Mouse (Mus musculus): ENCODE measurements around the gene Pebp1. TPM values are rescaled to one million over a fixed set of nuclear protein-coding genes. Genes with fewer than 3 reads are reported as not detected.
A peak's percentile ranks its signal among the peaks of the same experiment; 100 is the strongest.

Gene Pebp1
- polyA plus RNA-seq, 1 experiment from 2014 or later = 1,043 TPM

GRCm38 (mm10) chr5:117251763-117252162, 35.7 kb downstream of the Pebp1 start:
- Histone ChIP-seq H3K36me3 (peaks cover 63% of the 10 kb centered on the region), H3K27me3 (no peaks in the 10 kb centered on the region), H3K4me3 (no peak overlapping the region), H3K27ac (no peak overlapping the region), H3K4me1 (replicated peaks) (peaks cover 9% of the 10 kb centered on the region), H3K4me2 (no peak overlapping the region), H3K9me3 (no peaks in the 10 kb centered on the region), H3K9ac (no peak overlapping the region)
- 90% methylated on average over 3 of the region's 3 CpGs for WGBS
- ATAC-seq (ENCODE audit: low FRiP score) = no peak

- Histone ChIP-seq H3K27me3 (no peaks in the 10 kb centered on the region), H3K9me3 (no peaks in the 10 kb centered on the region), H3K4me2 (no peak overlapping the region), H3K27ac (no peak overlapping the region), H3K4me1 (replicated peaks) (peaks cover 11% of the 10 kb centered on the region), H3K36me3 (peaks cover 53% of the 10 kb centered on the region), H3K4me3 (no peak overlapping the region), H3K9ac (no peak overlapping the region)
- 71% methylated on average over 20 of the region's 24 CpGs for WGBS
- ATAC-seq (ENCODE audit: low FRiP score) = no peak
These were observed 36.6 kb downstream of the Pebp1 start for GRCm38 (mm10) chr5:117250796-117251195.

GRCm38 (mm10) chr5:117248351-117248750, 39.1 kb downstream of the Pebp1 start:
- H3K27ac ChIP-seq = no peak overlapping the region
- no peak overlapping the region for H3K4me3 ChIP-seq
- H3K36me3 ChIP-seq = peaks cover 33% of the 10 kb centered on the region
- no peaks in the 10 kb centered on the region for H3K9me3 ChIP-seq
- no peak for ATAC-seq (ENCODE audit: low FRiP score)
- WGBS = 38% methylated on average over 10 of the region's 10 CpGs
- H3K9ac ChIP-seq = no peak overlapping the region
- H3K4me1 ChIP-seq (replicated peaks) = peaks cover 29% of the 10 kb centered on the region
- H3K4me2 ChIP-seq = no peak overlapping the region
- H3K27me3 ChIP-seq = no peaks in the 10 kb centered on the region

GRCm38 (mm10) chr5:117245170-117245569, 42.3 kb downstream of the Pebp1 start:
- no peak overlapping the region for H3K4me3 ChIP-seq
- no peak overlapping the region for H3K9ac ChIP-seq
- 82% methylated on average over 8 of the region's 8 CpGs for WGBS
- H3K4me1 ChIP-seq (replicated peaks) = peaks cover 37% of the 10 kb centered on the region
- H3K9me3 ChIP-seq = no peaks in the 10 kb centered on the region
- no peak overlapping the region for H3K27ac ChIP-seq
- peaks cover 5% of the 10 kb centered on the region; the same call in 1 of the 2 replicates for H3K36me3 ChIP-seq
- ATAC-seq (ENCODE audit: low FRiP score) = no peak
- H3K27me3 ChIP-seq = no peaks in the 10 kb centered on the region
- no peak overlapping the region for H3K4me2 ChIP-seq

- ATAC-seq (ENCODE audit: low FRiP score) = peak; percentile 40
- WGBS = 20% methylated on average over 22 of the region's 22 CpGs
These were observed 44.5 kb downstream of the Pebp1 start for GRCm38 (mm10) chr5:117242671-117243478.

GRCm38 (mm10) chr5:117241935-117242531, 45.4 kb downstream of the Pebp1 start:
- H3K4me3 ChIP-seq = peak overlapping the region; percentile 69
- no peaks in the 10 kb centered on the region for H3K27me3 ChIP-seq
- H3K36me3 ChIP-seq = 0 out of 2 replicates have a peak, but pooled peaks cover 5% of the 10 kb centered on the region
- peak overlapping the region; percentile 96 for H3K27ac ChIP-seq
- peaks cover 36% of the 10 kb centered on the region for H3K4me1 ChIP-seq (replicated peaks)
- no peaks in the 10 kb centered on the region for H3K9me3 ChIP-seq
- peak overlapping the region; percentile 95 for H3K9ac ChIP-seq
- ATAC-seq (ENCODE audit: low FRiP score) = 0 out of 2 replicates have a peak, but pooled peaks have one; percentile 46
- WGBS = 36% methylated on average over 16 of the region's 16 CpGs
- H3K4me2 ChIP-seq = peak overlapping the region; percentile 82

More at GRCm38 (mm10) chr5:117242671-117243478, 44.5 kb downstream of the Pebp1 start:
- 0 out of 2 replicates have a peak, but pooled peaks cover 5% of the 10 kb centered on the region for H3K36me3 ChIP-seq
- peak overlapping the region; percentile 96 for H3K27ac ChIP-seq
- H3K4me1 ChIP-seq (replicated peaks) = peaks cover 37% of the 10 kb centered on the region
- peak overlapping the region; percentile 82 for H3K4me2 ChIP-seq
- H3K9me3 ChIP-seq = no peaks in the 10 kb centered on the region
- H3K4me3 ChIP-seq = peak overlapping the region; percentile 69
- no peaks in the 10 kb centered on the region for H3K27me3 ChIP-seq
- H3K9ac ChIP-seq = peak overlapping the region; percentile 95

- Histone ChIP-seq H3K9ac (peak overlapping the region; percentile 95), H3K4me1 (replicated peaks) (peaks cover 34% of the 10 kb centered on the region), H3K27ac (peak overlapping the region; percentile 96), H3K9me3 (no peaks in the 10 kb centered on the region), H3K4me2 (peak overlapping the region; percentile 82), H3K27me3 (no peaks in the 10 kb centered on the region), H3K4me3 (peak overlapping the region; percentile 69), H3K36me3 (0 out of 2 replicates have a peak, but pooled peaks cover 5% of the 10 kb centered on the region)
- ATAC-seq (ENCODE audit: low FRiP score) = peak; percentile 40
- 4% methylated on average over 32 of the region's 32 CpGs for WGBS
These were observed 46.6 kb downstream of the Pebp1 start for GRCm38 (mm10) chr5:117240761-117241322.

- ATAC-seq (ENCODE audit: low FRiP score) = peak; percentile 58
- Histone ChIP-seq H3K4me2 (peak overlapping the region; percentile 82), H3K4me3 (peak overlapping the region; percentile 69), H3K4me1 (replicated peaks) (peaks cover 33% of the 10 kb centered on the region), H3K9ac (peak overlapping the region; percentile 95), H3K27me3 (no peaks in the 10 kb centered on the region), H3K9me3 (no peaks in the 10 kb centered on the region), H3K27ac (peak overlapping the region; percentile 96), H3K36me3 (peaks cover 8% of the 10 kb centered on the region; the same call in 1 of the 2 replicates)
- WGBS = 3% methylated on average over 12 of the region's 12 CpGs
These were observed 47.1 kb downstream of the Pebp1 start for GRCm38 (mm10) chr5:117240321-117240731.

- Histone ChIP-seq H3K4me3 (no peak overlapping the region), H3K36me3 (peaks cover 9% of the 10 kb centered on the region; the same call in 1 of the 2 replicates), H3K4me1 (replicated peaks) (peaks cover 24% of the 10 kb centered on the region), H3K9ac (no peak overlapping the region), H3K4me2 (no peak overlapping the region), H3K27ac (no peak overlapping the region), H3K9me3 (no peaks in the 10 kb centered on the region), H3K27me3 (no peaks in the 10 kb centered on the region)
- 75% methylated on average over 4 of the region's 4 CpGs for WGBS
- no peak for ATAC-seq (ENCODE audit: low FRiP score)
These were observed 48.3 kb downstream of the Pebp1 start for GRCm38 (mm10) chr5:117239106-117239505.

GRCm38 (mm10) chr5:117236540-117236939, 50.9 kb downstream of the Pebp1 start:
- H3K9ac ChIP-seq = no peak overlapping the region
- H3K27me3 ChIP-seq = no peaks in the 10 kb centered on the region
- no peak overlapping the region for H3K4me3 ChIP-seq
- peaks cover 8% of the 10 kb centered on the region for H3K4me1 ChIP-seq (replicated peaks)
- ATAC-seq (ENCODE audit: low FRiP score) = no peak
- H3K36me3 ChIP-seq = peaks cover 9% of the 10 kb centered on the region; the same call in 1 of the 2 replicates
- no peak overlapping the region for H3K27ac ChIP-seq
- no peak overlapping the region for H3K4me2 ChIP-seq
- H3K9me3 ChIP-seq = no peaks in the 10 kb centered on the region
- WGBS = 71% methylated on average over 5 of the region's 5 CpGs

Measured in hindbrain, embryonic 13.5 days (tissue).